Mouse (Mus musculus) skeletal muscle tissue, adult 2 months (tissue): ENCODE results near the gene Tmem9b.

ENCODE experiments used
- DNase-seq: peaks from one replicate; pipeline ENCODE4 v3.0.0-alpha.2; 2012; ENCODE audit warnings: low read depth, low spot score

Tmem9b gene

GRCm38 (mm10) chr7:109739822-109740370 is 12.8 kb downstream of the Tmem9b start:
- no peak for DNase-seq

- DNase-seq: no peak
Observed at GRCm38 (mm10) chr7:109734806-109735205, 17.9 kb downstream of the Tmem9b start.

- DNase-seq: no peak
Observed at GRCm38 (mm10) chr7:109731626-109732025, 21.0 kb downstream of the Tmem9b start, which contains the start of gene Ascl3. TSS of gene Ascl3 (minus strand) at chr7:109731726.

GRCm38 (mm10) chr7:109723697-109724096 is 29.0 kb downstream of the Tmem9b start, which contains the start of gene BC051019:
TSS of gene BC051019 (minus strand) at chr7:109723850.
- DNase-seq: no peak

- DNase-seq: no peak
Observed at GRCm38 (mm10) chr7:109723114-109723513, 29.6 kb downstream of the Tmem9b start.

- DNase-seq: no peak
Observed at GRCm38 (mm10) chr7:109722618-109723017, 30.1 kb downstream of the Tmem9b start.

GRCm38 (mm10) chr7:109719286-109719685 is 33.4 kb downstream of the Tmem9b start:
- DNase-seq: peak; percentile 34

- DNase-seq: no peak
Observed at GRCm38 (mm10) chr7:109713434-109713982, 39.2 kb downstream of the Tmem9b start.

GRCm38 (mm10) chr7:109712198-109712597 is 40.5 kb downstream of the Tmem9b start:
- DNase-seq: no peak

- no peak for DNase-seq
Observed at GRCm38 (mm10) chr7:109710069-109710468, 42.6 kb downstream of the Tmem9b start.

- DNase-seq: peak; percentile 80
Observed at GRCm38 (mm10) chr7:109708961-109709382, 43.7 kb downstream of the Tmem9b start.

GRCm38 (mm10) chr7:109707023-109707785 is 45.5 kb downstream of the Tmem9b start:
- DNase-seq: peak; percentile 39

GRCm38 (mm10) chr7:109704461-109704860 is 48.2 kb downstream of the Tmem9b start:
- DNase-seq: no peak

- no peak for DNase-seq
Observed at GRCm38 (mm10) chr7:109704016-109704377, 48.7 kb downstream of the Tmem9b start.

- peak; percentile 84 for DNase-seq
Observed at GRCm38 (mm10) chr7:109703190-109704015, 49.3 kb downstream of the Tmem9b start, which contains the start of the genes St5 and Akip1. TSS of gene St5 (minus strand) at chr7:109703605. TSS of gene Akip1 (plus strand) at chr7:109703690.

- DNase-seq: no peak
Observed at GRCm38 (mm10) chr7:109702721-109703120, 50.0 kb downstream of the Tmem9b start.

- DNase-seq: no peak
Observed at GRCm38 (mm10) chr7:109700213-109700612, 52.5 kb downstream of the Tmem9b start.

GRCm38 (mm10) chr7:109695339-109695726 is 57.3 kb downstream of the Tmem9b start:
- no peak for DNase-seq

GRCm38 (mm10) chr7:109694576-109695338 is 57.9 kb downstream of the Tmem9b start:
- no peak for DNase-seq

- DNase-seq: no peak
Observed at GRCm38 (mm10) chr7:109690961-109691360, 61.7 kb downstream of the Tmem9b start.

GRCm38 (mm10) chr7:109690101-109690500 is 62.6 kb downstream of the Tmem9b start:
- no peak for DNase-seq
